ENCODE assay signal across 23 mouse cellular contexts in genomic region chr9:110834961-110835360, GRCm38 (mm10). TPM values are rescaled to one million over a fixed set of nuclear protein-coding genes. Genes with fewer than 3 reads are reported as not detected.
DNase-seq lines count a peak whose midpoint lies in the region; ATAC-seq and TF ChIP-seq lines count a peak whose summit lies in the region.
"Had no signal": no experiment of that assay in that cellular context is flagged by ENCODE, and none has a peak within 500 bp of the region (broad histone marks: within the 10 kb centered on the region; RNA-seq: fewer than 3 reads in every experiment).

No protein-coding gene starts in this region.

- 33% methylated on average over 10 of the region's 10 CpGs for WGBS in forebrain, embryonic 12.5 days
- 36% methylated on average over 10 of the region's 10 CpGs for WGBS in forebrain, embryonic 10.5 days
- 36% methylated on average over 10 of the region's 10 CpGs for WGBS in hindbrain, embryonic 10.5 days
- 36% methylated on average over 10 of the region's 10 CpGs for whole genome bisulfite sequencing in hindbrain, embryonic 11.5 days
- WGBS in kidney, postnatal 0 days: 41% methylated on average over 10 of the region's 10 CpGs

- 0 out of 2 replicates have a peak overlapping the region, but pooled peaks have one; percentile 15 for H3K4me2 ChIP-seq in forebrain, embryonic 12.5 days
- no peak overlapping the region for H3K4me2 ChIP-seq in hindbrain, embryonic 11.5 days (replicated peaks; ENCODE audit: low read depth, low read length)
- H3K4me2 ChIP-seq in kidney, postnatal 0 days (ENCODE audit: low read length): 0 out of 2 replicates have a peak overlapping the region, but pooled peaks have one; percentile 15
- H3K4me2 ChIP-seq: hindbrain, embryonic 13.5 days; stomach, embryonic 15.5 days had no signal

- peaks cover 5% of the 10 kb centered on the region for H3K4me1 ChIP-seq in forebrain, embryonic 12.5 days
- H3K4me1 ChIP-seq in forebrain, embryonic 10.5 days: peaks cover 11% of the 10 kb centered on the region
- H3K4me1 ChIP-seq in hindbrain, embryonic 10.5 days (replicated peaks): peaks cover 16% of the 10 kb centered on the region
- H3K4me1 ChIP-seq in hindbrain, embryonic 11.5 days (replicated peaks; ENCODE audit: control insufficient read depth, insufficient read depth, low read length): no peaks in the 10 kb centered on the region
- no peaks in the 10 kb centered on the region for H3K4me1 ChIP-seq in kidney, postnatal 0 days (replicated peaks; ENCODE audit: insufficient read depth, low read length)
- peaks cover 52% of the 10 kb centered on the region for H3K4me1 ChIP-seq in E14TG2a.4 (replicated peaks; ENCODE audit: low read depth, low read length)
- H3K4me1 ChIP-seq: hindbrain, embryonic 13.5 days; stomach, embryonic 15.5 days had no signal

- no peak overlapping the region for H3K9ac ChIP-seq in forebrain, embryonic 12.5 days
- no peak overlapping the region for H3K9ac ChIP-seq in hindbrain, embryonic 11.5 days (ENCODE audit: low read depth, low read length)
- H3K9ac ChIP-seq in kidney, postnatal 0 days (ENCODE audit: low read depth, low read length): no peak overlapping the region
- H3K9ac ChIP-seq: hindbrain, embryonic 13.5 days; stomach, embryonic 15.5 days had no signal

- no peak for TF ChIP-seq CTCF in kidney, postnatal 0 days (IDR thresholded peaks at IDR 0.05; ENCODE audit: low read depth)
- no peak for TF ChIP-seq CTCF in E14TG2a.4 (conservative IDR thresholded peaks at IDR 0.05; ENCODE audit: low read length)

- H3K9me3 ChIP-seq in forebrain, embryonic 12.5 days: no peaks in the 10 kb centered on the region
- no peaks in the 10 kb centered on the region for H3K9me3 ChIP-seq in forebrain, embryonic 10.5 days
- H3K9me3 ChIP-seq in hindbrain, embryonic 10.5 days: no peaks in the 10 kb centered on the region
- no peaks in the 10 kb centered on the region for H3K9me3 ChIP-seq in hindbrain, embryonic 11.5 days (ENCODE audit: control insufficient read depth, low read length)
- no peaks in the 10 kb centered on the region for H3K9me3 ChIP-seq in kidney, postnatal 0 days (replicated peaks; ENCODE audit: low read length)
- no peaks in the 10 kb centered on the region for H3K9me3 ChIP-seq in E14TG2a.4 (ENCODE audit: low read length)
- H3K9me3 ChIP-seq: hindbrain, embryonic 13.5 days; stomach, embryonic 15.5 days had no signal

- H3K27me3 ChIP-seq in forebrain, embryonic 12.5 days: no peaks in the 10 kb centered on the region
- no peaks in the 10 kb centered on the region for H3K27me3 ChIP-seq in forebrain, embryonic 10.5 days (ENCODE audit: poor library complexity, severe bottlenecking)
- H3K27me3 ChIP-seq in hindbrain, embryonic 10.5 days (ENCODE audit: insufficient read depth, poor library complexity, severe bottlenecking): peaks cover 5% of the 10 kb centered on the region; the same call in 1 of the 2 replicates
- no peaks in the 10 kb centered on the region for H3K27me3 ChIP-seq in hindbrain, embryonic 11.5 days (ENCODE audit: control insufficient read depth, insufficient read depth, low read length)
- H3K27me3 ChIP-seq in kidney, postnatal 0 days (ENCODE audit: insufficient read depth, low read length): no peaks in the 10 kb centered on the region
- H3K27me3 ChIP-seq in E14TG2a.4 (ENCODE audit: insufficient read depth, low read length): peaks cover 18% of the 10 kb centered on the region
- H3K27me3 ChIP-seq: hindbrain, embryonic 13.5 days; stomach, embryonic 15.5 days had no signal

- no peak for DNase-seq in forebrain, embryonic 10.5 days (ENCODE audit: extremely low spot score, low spot score)
- DNase-seq in hindbrain, embryonic 10.5 days (ENCODE audit: low spot score): no peak
- DNase-seq in hindbrain, embryonic 11.5 days (ENCODE audit: low spot score): no peak
- no peak for DNase-seq in kidney, postnatal 0 days (ENCODE audit: low spot score)
- DNase-seq in kidney, postnatal 4 days: no peak
- DNase-seq in layer of hippocampus, adult 9-10 months (ENCODE audit: low spot score): no peak
- DNase-seq: adrenal gland, postnatal 36 days; cerebellum, adult 2 months; cerebellum, postnatal 36 days; gastrocnemius, postnatal 10 days; kidney, adult 2 months; layer of hippocampus, postnatal 36 days; liver had no signal

- no peaks in the 10 kb centered on the region for H3K36me3 ChIP-seq in forebrain, embryonic 12.5 days (replicated peaks)
- no peaks in the 10 kb centered on the region for H3K36me3 ChIP-seq in forebrain, embryonic 10.5 days (replicated peaks)
- no peaks in the 10 kb centered on the region for H3K36me3 ChIP-seq in hindbrain, embryonic 10.5 days
- no peaks in the 10 kb centered on the region for H3K36me3 ChIP-seq in hindbrain, embryonic 11.5 days (ENCODE audit: control insufficient read depth, insufficient read depth, low read length)
- no peaks in the 10 kb centered on the region for H3K36me3 ChIP-seq in kidney, postnatal 0 days (ENCODE audit: insufficient read depth, low read length)
- no peaks in the 10 kb centered on the region for H3K36me3 ChIP-seq in E14TG2a.4 (ENCODE audit: insufficient read depth, low read length)
- H3K36me3 ChIP-seq: hindbrain, embryonic 13.5 days; stomach, embryonic 15.5 days had no signal

- no peak overlapping the region for H3K4me3 ChIP-seq in forebrain, embryonic 12.5 days (replicated peaks)
- no peak overlapping the region for H3K4me3 ChIP-seq in forebrain, embryonic 10.5 days
- peak overlapping the region; percentile 13; the same call in 1 of the 2 replicates for H3K4me3 ChIP-seq in hindbrain, embryonic 10.5 days
- H3K4me3 ChIP-seq in hindbrain, embryonic 11.5 days (ENCODE audit: low read depth, low read length): no peak overlapping the region
- no peak overlapping the region for H3K4me3 ChIP-seq in kidney, postnatal 0 days (replicated peaks; ENCODE audit: low read depth, low read length)
- peak overlapping the region; percentile 72 for H3K4me3 ChIP-seq in E14TG2a.4 (replicated peaks; ENCODE audit: low read length)
- H3K4me3 ChIP-seq: hindbrain, embryonic 13.5 days; stomach, embryonic 15.5 days had no signal

- no peak overlapping the region for H3K27ac ChIP-seq in forebrain, embryonic 12.5 days
- H3K27ac ChIP-seq in forebrain, embryonic 10.5 days: no peak overlapping the region
- H3K27ac ChIP-seq in hindbrain, embryonic 10.5 days: peak overlapping the region; percentile 50
- H3K27ac ChIP-seq in hindbrain, embryonic 11.5 days (ENCODE audit: low read depth, low read length): no peak overlapping the region
- no peak overlapping the region for H3K27ac ChIP-seq in kidney, postnatal 0 days
- H3K27ac ChIP-seq: hindbrain, embryonic 13.5 days; stomach, embryonic 15.5 days had no signal

- no peak for ATAC-seq in forebrain, embryonic 12.5 days (ENCODE audit: low FRiP score)
- no peak for ATAC-seq in hindbrain, embryonic 11.5 days (ENCODE audit: low FRiP score)
- no peak for ATAC-seq in kidney, postnatal 0 days (replicated peaks; ENCODE audit: low FRiP score, low read depth)
- ATAC-seq: CD4-positive, CD25-positive, alpha-beta regulatory T cell, adult 4 months; forebrain, embryonic 14.5 days; midbrain, embryonic 16.5 days had no signal

RNA-seq across cellular contexts. Expression of gene Prss45, which starts 0.6 kb away (rescaled TPM):
- polyA plus RNA-seq in forebrain, embryonic 12.5 days (2016; fragmentation: Nextera tagmentation; extraction: Ambion mirVana): not detected in 2 replicates
- not detected in 2 replicates for polyA plus RNA-seq in forebrain, embryonic 10.5 days (2016; fragmentation: Nextera tagmentation; extraction: Ambion mirVana)
- polyA plus RNA-seq in hindbrain, embryonic 10.5 days (2016; fragmentation: Nextera tagmentation; extraction: Ambion mirVana): not detected in 2 replicates
- 0.13 TPM in 1 of 2 replicates, not detected in the other for polyA plus RNA-seq in hindbrain, embryonic 11.5 days (2014; fragmentation: Nextera tagmentation; extraction: Ambion mirVana)
- polyA plus RNA-seq in kidney, postnatal 0 days (2015; fragmentation: Nextera tagmentation; extraction: Ambion mirVana): not detected in 2 replicates
- polyA plus RNA-seq: CD4-positive, CD25-positive, alpha-beta regulatory T cell, adult 4 months; hindbrain, embryonic 13.5 days; kidney, adult 2 months; liver, embryonic 16.5 days; stomach, embryonic 15.5 days; thymus, postnatal 0 days; urinary bladder, adult 2 months had no signal

RNA-seq across cellular contexts. Expression of gene Prss43, which starts 8.5 kb away (rescaled TPM):
- polyA plus RNA-seq in forebrain, embryonic 12.5 days (2016; fragmentation: Nextera tagmentation; extraction: Ambion mirVana): not detected in 2 replicates
- not detected in 2 replicates for polyA plus RNA-seq in forebrain, embryonic 10.5 days (2016; fragmentation: Nextera tagmentation; extraction: Ambion mirVana)
- not detected in 2 replicates for polyA plus RNA-seq in hindbrain, embryonic 10.5 days (2016; fragmentation: Nextera tagmentation; extraction: Ambion mirVana)
- polyA plus RNA-seq in hindbrain, embryonic 11.5 days (2014; fragmentation: Nextera tagmentation; extraction: Ambion mirVana): not detected in 2 replicates
- polyA plus RNA-seq in kidney, postnatal 0 days (2015; fragmentation: Nextera tagmentation; extraction: Ambion mirVana): not detected in 2 replicates
- polyA plus RNA-seq: CD4-positive, CD25-positive, alpha-beta regulatory T cell, adult 4 months; forebrain, embryonic 14.5 days; hindbrain, embryonic 13.5 days; kidney, adult 2 months; liver, embryonic 16.5 days; midbrain, embryonic 16.5 days; stomach, embryonic 15.5 days; thymus, postnatal 0 days; urinary bladder, adult 2 months had no signal

RNA-seq across cellular contexts. Expression of gene Prss46, which starts 9.3 kb away (rescaled TPM):
- polyA plus RNA-seq in forebrain, embryonic 12.5 days (2016; fragmentation: Nextera tagmentation; extraction: Ambion mirVana): not detected in 2 replicates
- not detected in 2 replicates for polyA plus RNA-seq in forebrain, embryonic 10.5 days (2016; fragmentation: Nextera tagmentation; extraction: Ambion mirVana)
- not detected in 2 replicates for polyA plus RNA-seq in hindbrain, embryonic 10.5 days (2016; fragmentation: Nextera tagmentation; extraction: Ambion mirVana)
- not detected in 2 replicates for polyA plus RNA-seq in hindbrain, embryonic 11.5 days (2014; fragmentation: Nextera tagmentation; extraction: Ambion mirVana)
- polyA plus RNA-seq in kidney, postnatal 0 days (2015; fragmentation: Nextera tagmentation; extraction: Ambion mirVana): not detected in 2 replicates
- polyA plus RNA-seq: CD4-positive, CD25-positive, alpha-beta regulatory T cell, adult 4 months; cerebellum, adult 2 months; forebrain, embryonic 14.5 days; hindbrain, embryonic 13.5 days; kidney, adult 2 months; liver, embryonic 16.5 days; midbrain, embryonic 16.5 days; stomach, embryonic 15.5 days; thymus, postnatal 0 days; urinary bladder, adult 2 months had no signal

RNA-seq across cellular contexts. Expression of gene Prss44, which starts 21.2 kb away (rescaled TPM):
- polyA plus RNA-seq in forebrain, embryonic 12.5 days (2016; fragmentation: Nextera tagmentation; extraction: Ambion mirVana): not detected in 2 replicates
- not detected in 2 replicates for polyA plus RNA-seq in forebrain, embryonic 10.5 days (2016; fragmentation: Nextera tagmentation; extraction: Ambion mirVana)
- not detected in 2 replicates for polyA plus RNA-seq in hindbrain, embryonic 10.5 days (2016; fragmentation: Nextera tagmentation; extraction: Ambion mirVana)
- polyA plus RNA-seq in hindbrain, embryonic 11.5 days (2014; fragmentation: Nextera tagmentation; extraction: Ambion mirVana): not detected in 2 replicates
- not detected in 2 replicates for polyA plus RNA-seq in kidney, postnatal 0 days (2015; fragmentation: Nextera tagmentation; extraction: Ambion mirVana)
- polyA plus RNA-seq: CD4-positive, CD25-positive, alpha-beta regulatory T cell, adult 4 months; cerebellum, adult 2 months; forebrain, embryonic 14.5 days; hindbrain, embryonic 13.5 days; kidney, adult 2 months; liver, embryonic 16.5 days; midbrain, embryonic 16.5 days; stomach, embryonic 15.5 days; urinary bladder, adult 2 months had no signal

RNA-seq across cellular contexts. Expression of gene Prss50, which starts 22.8 kb away (rescaled TPM):
- 0.17 TPM in 1 of 2 replicates, not detected in the other for polyA plus RNA-seq in forebrain, embryonic 12.5 days (2016; fragmentation: Nextera tagmentation; extraction: Ambion mirVana)
- polyA plus RNA-seq in forebrain, embryonic 10.5 days (2016; fragmentation: Nextera tagmentation; extraction: Ambion mirVana): 0.76 and 1.1 TPM in 2 replicates
- 0.68 and 0.88 TPM in 2 replicates for polyA plus RNA-seq in hindbrain, embryonic 10.5 days (2016; fragmentation: Nextera tagmentation; extraction: Ambion mirVana)
- polyA plus RNA-seq in hindbrain, embryonic 11.5 days (2014; fragmentation: Nextera tagmentation; extraction: Ambion mirVana): 0.14 and 0.31 TPM in 2 replicates
- 0.27 and 0.33 TPM in 2 replicates for polyA plus RNA-seq in kidney, postnatal 0 days (2015; fragmentation: Nextera tagmentation; extraction: Ambion mirVana)
- polyA plus RNA-seq: CD4-positive, CD25-positive, alpha-beta regulatory T cell, adult 4 months; forebrain, embryonic 14.5 days; kidney, adult 2 months; urinary bladder, adult 2 months had no signal

Comparison
In these comparisons a context has a peak if more than half of its experiments do, and no peak if none do; other contexts are left out.
1. H3K4me3 ChIP-seq: peak in hindbrain, embryonic 10.5 days (single experiment) and E14TG2a.4 (single experiment); none in forebrain, embryonic 12.5 days (single experiment), forebrain, embryonic 10.5 days (single experiment), hindbrain, embryonic 11.5 days (single experiment) and kidney, postnatal 0 days (single experiment).